Mouse (Mus musculus) adrenal gland, postnatal 4 days (tissue): ENCODE measurements around the gene Agap1. TPM values are rescaled to one million over a fixed set of nuclear protein-coding genes. Genes with fewer than 3 reads are reported as not detected.

Experiments used
- DNase-seq, 2 experiments: peaks; one replicate each; pipeline ENCODE4 v3.0.0; 2021 to 2022; ENCODE audit warnings: low spot score in 2 of 2, mixed read lengths in 2 of 2
- total RNA-seq, 2 experiments: library from RNA; stranded (reverse); gene quantifications; 2 replicates each; pipeline ENCODE4 v1.2.3; 2021

Agap1 gene
- total RNA-seq, 2 experiments from 2014 or later: 85.5 to 97.5 TPM

- peak; percentile 48 to 55 for DNase-seq
Measured at GRCm38 (mm10) chr1:89943202-89943601, 488.6 kb downstream of the Agap1 start.
